Mouse (Mus musculus): ENCODE measurements at regions not wholly inside any gene's neighbourhood (a gene's known extent, or its start where the extent isn't known, plus 50 kb on each side); places are given as distances from the start of the nearest gene placed in this dataset.
A peak's percentile ranks its signal among the peaks of the same experiment; 100 is the strongest.

GRCm38 (mm10) chr15:85658101-85658885 lies 76.0 kb upstream of the Wnt7b start:
- no peak for DNase-seq (ENCODE audit: low spot score in 2 of 2)
- intact Hi-C loops (cut with DNase I) = no loop called here

GRCm38 (mm10) chr15:85660528-85661392 lies 74.0 kb upstream of the Ppara start:
- peak in 1 of 2 experiments; percentile 4 for DNase-seq (ENCODE audit: low spot score in 2 of 2)
- intact Hi-C loops (cut with DNase I) = no loop called here

DNA sequence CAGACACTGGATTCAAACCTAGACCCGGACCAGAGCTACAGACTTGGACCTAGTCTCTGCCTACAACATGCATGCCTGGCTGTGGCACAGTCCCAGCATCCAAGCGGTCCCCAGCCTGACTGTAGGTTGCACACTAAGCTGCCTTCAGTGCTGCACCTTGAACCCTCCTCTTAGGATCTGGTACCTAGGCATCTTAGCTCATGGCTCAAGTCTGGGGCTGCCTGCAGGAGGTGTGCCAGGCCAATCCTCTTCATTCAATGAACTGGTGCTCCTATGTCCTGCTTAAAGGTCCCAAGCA lies 73.4 kb upstream of the Ppara start:
- intact Hi-C loops (cut with DNase I) = no loop called here
- no peak for DNase-seq (ENCODE audit: low spot score in 2 of 2)

DNA sequence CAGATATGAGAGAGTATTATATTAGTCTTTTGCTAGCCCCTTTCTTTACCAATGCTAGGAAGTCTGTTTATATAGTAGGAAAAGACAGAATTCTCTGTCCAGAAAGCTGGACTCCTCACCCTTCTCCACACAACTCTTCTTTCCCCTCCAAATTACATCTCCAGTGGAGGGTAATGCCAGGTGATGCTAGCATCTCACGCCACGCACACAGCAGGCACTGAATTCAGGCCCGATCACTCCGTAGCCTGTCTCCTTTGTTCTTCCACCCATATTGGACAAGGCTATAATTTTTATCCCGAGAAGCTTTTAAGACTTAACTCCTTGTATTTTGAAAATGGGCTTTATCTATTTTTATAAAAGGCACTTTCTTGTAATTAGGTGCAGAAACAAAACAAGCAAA lies 73.0 kb upstream of the Ppara start:
- intact Hi-C loops (cut with DNase I) = no loop called here
- no peak for DNase-seq (ENCODE audit: low spot score in 2 of 2)

DNA sequence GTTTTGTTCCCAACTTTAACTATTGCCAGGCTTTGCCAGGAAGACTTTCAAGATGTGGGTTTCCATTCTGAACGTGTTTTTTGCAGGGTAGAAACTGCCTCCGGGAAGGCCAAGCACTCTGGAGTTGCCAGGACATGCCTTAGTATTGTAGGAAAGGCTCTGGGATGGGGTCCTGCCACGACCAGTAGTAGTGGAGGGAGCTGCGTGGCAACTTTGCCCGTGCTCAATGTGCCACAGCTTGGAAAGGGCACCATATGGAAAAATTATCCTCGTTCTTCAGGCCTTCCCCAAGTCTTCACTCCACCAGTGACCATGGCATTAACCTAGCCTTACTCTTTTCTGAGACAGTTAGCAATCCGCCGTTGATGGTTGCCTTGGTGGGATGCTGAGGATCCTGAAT lies 72.5 kb upstream of the Ppara start:
- intact Hi-C loops (cut with DNase I) = no loop called here
- DNase-seq (ENCODE audit: low spot score in 2 of 2) = peak in 1 of 2 experiments; percentile 2

DNA sequence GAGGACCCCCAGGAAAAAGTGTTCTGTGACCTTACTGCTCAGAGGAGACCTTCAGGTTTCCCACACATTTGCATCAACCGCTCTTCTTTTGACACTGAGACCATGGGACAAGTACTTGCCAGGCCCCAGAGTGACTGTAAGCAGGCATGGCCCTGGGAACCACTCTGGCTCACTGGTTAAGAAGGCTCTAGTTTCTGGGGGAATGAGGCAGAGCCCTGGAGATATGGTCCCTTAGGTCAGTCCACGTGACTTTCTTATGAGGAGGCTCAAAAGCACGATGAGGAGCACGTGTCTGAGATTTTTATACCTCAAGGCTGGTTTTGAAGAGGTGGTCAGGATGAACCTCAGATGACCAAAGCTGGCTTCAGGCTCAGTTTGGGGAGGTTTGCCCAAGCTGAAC lies 72.1 kb upstream of the Ppara start:
- intact Hi-C loops (cut with DNase I) = no loop called here
- DNase-seq (ENCODE audit: low spot score in 2 of 2) = no peak

GRCm38 (mm10) chr15:85663757-85664431 lies 70.9 kb upstream of the Ppara start:
- no peak for DNase-seq (ENCODE audit: low spot score in 2 of 2)
- intact Hi-C loops (cut with DNase I) = no loop called here

- no peak for DNase-seq (ENCODE audit: low spot score in 2 of 2)
- intact Hi-C loops (cut with DNase I) = no loop called here
These were observed 70.4 kb upstream of the Ppara start for GRCm38 (mm10) chr15:85664432-85664828.

DNA sequence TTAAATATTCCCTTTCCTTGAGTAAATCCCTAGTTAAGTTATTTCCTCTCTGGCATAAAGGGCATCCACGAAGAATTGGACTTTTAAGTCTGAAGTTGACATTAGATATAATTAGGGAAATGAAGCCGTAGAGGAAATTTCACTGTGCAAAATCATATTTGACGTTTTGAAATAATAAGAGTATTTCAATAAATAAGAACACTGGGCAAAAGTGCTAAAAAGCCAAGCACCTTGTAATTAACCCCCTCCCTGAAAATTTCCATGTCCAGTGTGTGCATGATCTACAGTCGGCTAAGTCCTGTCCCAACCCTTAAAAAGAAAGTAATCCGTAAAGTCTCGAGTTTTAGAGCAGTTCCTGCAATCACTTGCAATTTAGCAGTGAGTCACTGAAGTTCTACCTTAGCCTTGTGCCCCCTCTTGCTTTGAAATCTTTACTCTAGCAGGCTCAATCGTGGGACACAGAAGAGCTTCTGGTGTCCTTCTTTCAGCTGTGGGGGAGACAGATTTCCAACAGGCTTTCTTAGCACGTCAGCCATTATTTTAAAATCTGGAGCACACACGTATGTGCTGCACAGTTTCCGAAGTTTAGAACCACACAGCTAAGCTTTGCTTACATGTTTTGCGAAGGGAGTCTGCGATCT lies 69.5 kb upstream of the Ppara start:
- intact Hi-C loops (cut with DNase I) = no loop called here
- DNase-seq (ENCODE audit: low spot score in 2 of 2) = no peak

DNA sequence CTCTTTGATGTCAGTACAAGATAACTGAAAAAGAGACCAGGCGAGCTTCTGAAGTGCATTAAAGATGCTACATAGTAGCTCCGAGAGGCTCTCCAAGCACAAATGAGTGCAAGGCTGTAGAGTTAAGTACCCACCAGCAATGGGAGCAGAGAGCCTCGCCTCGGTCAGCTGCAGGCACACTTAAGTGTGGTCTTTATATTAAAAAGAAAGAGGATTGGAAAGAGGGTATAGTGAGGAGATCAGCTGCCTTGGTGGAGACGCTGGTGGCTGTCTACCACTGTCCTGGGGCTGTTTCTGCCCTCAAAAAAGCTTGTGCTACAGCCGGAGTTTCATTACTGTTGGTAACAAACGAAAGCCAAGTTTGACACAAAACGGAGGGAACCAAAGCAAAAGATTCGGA lies 68.3 kb upstream of the Ppara start:
- DNase-seq (ENCODE audit: low spot score in 2 of 2) = peak in 1 of 2 experiments; percentile 38
- intact Hi-C loops (cut with DNase I) = no loop called here

- intact Hi-C loops (cut with DNase I) = no loop called here
- peak in 1 of 2 experiments; percentile 33 for DNase-seq (ENCODE audit: low spot score in 2 of 2)
These were observed 67.4 kb upstream of the Ppara start for GRCm38 (mm10) chr15:85667381-85667791.

- DNase-seq (ENCODE audit: low spot score in 2 of 2) = no peak
- intact Hi-C loops (cut with DNase I) = no loop called here
These were observed 66.7 kb upstream of the Ppara start for GRCm38 (mm10) chr15:85667906-85668590.

DNA sequence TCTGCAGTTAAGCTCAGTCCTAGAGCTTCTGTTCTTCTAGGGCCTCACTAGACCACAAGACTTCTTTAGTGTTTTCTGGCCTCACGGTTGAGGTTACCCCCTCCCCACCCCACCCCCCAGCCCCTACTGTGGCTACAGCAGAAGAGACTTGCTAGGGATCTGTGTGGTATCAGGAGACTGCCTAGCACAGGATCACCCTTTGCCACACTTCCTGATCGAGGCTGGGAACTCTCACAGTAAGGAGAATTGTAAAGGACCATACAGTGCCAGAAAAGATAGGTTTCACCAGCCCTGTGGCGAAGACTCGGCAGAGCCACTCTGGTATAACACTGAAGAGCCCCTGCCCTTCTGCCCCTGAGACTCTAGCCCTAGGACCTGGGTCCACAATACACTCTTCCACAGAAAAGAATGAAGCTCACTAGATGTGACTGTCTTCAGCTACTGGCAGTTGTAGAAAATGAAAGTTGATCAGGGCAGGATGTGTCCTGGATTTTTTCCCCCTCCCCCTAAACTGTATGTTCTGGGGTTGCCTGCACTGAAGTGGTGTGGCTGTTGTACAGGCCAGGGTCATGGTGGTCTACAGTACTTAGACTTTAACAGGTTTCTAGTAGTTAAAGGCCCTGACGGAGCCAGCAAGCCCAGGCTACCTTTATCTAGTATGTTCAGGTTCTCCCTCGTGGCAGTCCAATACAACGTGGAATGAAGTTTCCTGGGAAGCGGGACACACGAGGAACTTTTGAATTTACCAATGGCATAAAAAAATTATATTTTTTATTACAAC lies 65.7 kb upstream of the Ppara start:
- intact Hi-C loops (cut with DNase I) = no loop called here
- DNase-seq (ENCODE audit: low spot score in 2 of 2) = peak in 1 of 2 experiments; percentile 19

GRCm38 (mm10) chr15:85669652-85670175 lies 65.1 kb upstream of the Ppara start:
- intact Hi-C loops (cut with DNase I) = loop anchor here (2.0 to 5.0 kb wide), 2 partner anchors 38 to 57 kb away; no protein-coding TSS in a partner anchor
- peak; percentile 77 to 80 for DNase-seq (ENCODE audit: low spot score in 2 of 2)

GRCm38 (mm10) chr15:85670176-85670788 lies 64.5 kb upstream of the Ppara start:
- intact Hi-C loops (cut with DNase I) = loop anchor here (2.0 to 5.0 kb wide), 2 partner anchors 37 to 57 kb away; no protein-coding TSS in a partner anchor
- DNase-seq (ENCODE audit: low spot score in 2 of 2) = peak; percentile 80 to 86

GRCm38 (mm10) chr15:85670789-85671700 lies 63.7 kb upstream of the Ppara start:
- peak; percentile 90 to 91 for DNase-seq (ENCODE audit: low spot score in 2 of 2)
- intact Hi-C loops (cut with DNase I) = loop anchor here (1.0 to 5.0 kb wide), 3 partner anchors 36 to 58 kb away; no protein-coding TSS in a partner anchor

Measured in left cerebral cortex, postnatal 36 days (tissue).